Mouse (Mus musculus) spleen, adult 2 months (tissue): ENCODE measurements around the gene Exoc4.

Source experiments
- CTCF ChIP-seq: fragments of 200-500 bp; IDR thresholded peaks from 2 replicates; pipeline ENCODE4 v1.5.1; 2011; ENCODE audit warnings: mild to moderate bottlenecking, inconsistent platforms; ENCODE audit not compliant: insufficient read depth, insufficient read length, insufficient replicate concordance; ENCODE audit errors: extremely low read depth
- POLR2A ChIP-seq: fragments of 200-500 bp; IDR thresholded peaks from 2 replicates; pipeline ENCODE4 v1.6.1; 2011; ENCODE audit warnings: low read depth, low read length, inconsistent platforms

DNA sequence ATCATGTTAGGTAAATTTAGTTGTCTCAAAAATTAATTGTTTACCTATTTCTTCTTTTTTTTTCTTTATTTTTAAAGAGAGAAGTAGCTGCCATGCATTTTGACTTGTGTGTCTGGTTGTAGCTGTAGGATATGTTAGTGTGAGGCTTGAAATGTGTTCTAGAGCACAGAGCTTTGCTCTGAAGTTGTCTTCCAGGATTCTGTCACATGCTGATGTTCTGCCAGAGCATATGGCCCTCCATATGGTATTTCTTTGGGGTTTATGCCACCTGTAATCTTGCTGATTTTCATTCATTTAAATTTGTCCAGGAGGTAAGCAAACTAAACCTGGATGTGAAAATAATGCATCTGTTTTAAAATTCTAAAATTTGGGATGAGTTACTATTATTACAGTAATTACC, 258.2 kb downstream of the Exoc4 start:
- no peak for TF ChIP-seq POLR2A
- TF ChIP-seq CTCF = no peak
